Mouse (Mus musculus) skeletal muscle tissue, adult 2 months (tissue): ENCODE results near the gene 1700029I15Rik.

Experiments used
- DNase-seq: peaks from one replicate; pipeline ENCODE4 v3.0.0-alpha.2; 2012; ENCODE audit warnings: low read depth, low spot score

The 1700029I15Rik gene

GRCm38 (mm10) chr2:92373437-92373813, 8.9 kb upstream of the 1700029I15Rik start:
- no peak for DNase-seq

- no peak for DNase-seq
Observed at GRCm38 (mm10) chr2:92374514-92374913, 7.8 kb upstream of the 1700029I15Rik start, which contains the start of the genes Pex16 and Large2. TSS of gene Pex16 (plus strand) at chr2:92374676. TSS of gene Large2 (minus strand) at chr2:92374869.

- peak; percentile 98 for DNase-seq
Observed at GRCm38 (mm10) chr2:92375099-92375623, 7.2 kb upstream of the 1700029I15Rik start.

GRCm38 (mm10) chr2:92375788-92376187, 6.5 kb upstream of the 1700029I15Rik start:
- no peak for DNase-seq

GRCm38 (mm10) chr2:92376300-92376699, 6.0 kb upstream of the 1700029I15Rik start:
- DNase-seq = no peak

- no peak for DNase-seq
Observed at GRCm38 (mm10) chr2:92377320-92377719, 5.0 kb upstream of the 1700029I15Rik start.

GRCm38 (mm10) chr2:92379783-92380494, 2.4 kb upstream of the 1700029I15Rik start:
- DNase-seq = no peak

- no peak for DNase-seq
Observed at GRCm38 (mm10) chr2:92380495-92381050, 1.8 kb upstream of the 1700029I15Rik start.

- no peak for DNase-seq
Observed at GRCm38 (mm10) chr2:92381161-92381560, 1.2 kb upstream of the 1700029I15Rik start.

- DNase-seq = no peak
Observed at GRCm38 (mm10) chr2:92382759-92383158, 421 bp downstream of the 1700029I15Rik start.

GRCm38 (mm10) chr2:92384101-92384500, 1.8 kb downstream of the 1700029I15Rik start:
- DNase-seq = no peak

GRCm38 (mm10) chr2:92385113-92386051, 3.0 kb downstream of the 1700029I15Rik start:
- DNase-seq = no peak

GRCm38 (mm10) chr2:92386821-92387570, 4.7 kb downstream of the 1700029I15Rik start:
- DNase-seq = no peak

GRCm38 (mm10) chr2:92387646-92388045, 5.3 kb downstream of the 1700029I15Rik start:
- no peak for DNase-seq

GRCm38 (mm10) chr2:92388081-92388517, 5.8 kb downstream of the 1700029I15Rik start:
- DNase-seq = no peak

GRCm38 (mm10) chr2:92388891-92389641, 6.7 kb downstream of the 1700029I15Rik start:
- DNase-seq = peak; percentile 67

- no peak for DNase-seq
Observed at GRCm38 (mm10) chr2:92389645-92390044, 7.3 kb downstream of the 1700029I15Rik start.

- no peak for DNase-seq
Observed at GRCm38 (mm10) chr2:92390206-92390930, 8.0 kb downstream of the 1700029I15Rik start.

- DNase-seq = no peak
Observed at GRCm38 (mm10) chr2:92391116-92391515, 8.8 kb downstream of the 1700029I15Rik start.
